Mouse (Mus musculus) lung, adult 2 months (tissue): Measurements from ENCODE around the gene Dmwd. TPM values are rescaled to one million over a fixed set of nuclear protein-coding genes. Genes with fewer than 3 reads are reported as not detected.

Experiments used
- DNase-seq: peaks from one replicate; pipeline ENCODE4 v3.0.0; 2022
- H3K4me1 ChIP-seq: fragments of 200-500 bp; 2 replicates; pipeline ENCODE4 v1.6.1; 2011; ENCODE audit warnings: low read length; ENCODE audit not compliant: control insufficient read depth, insufficient read depth
- H3K4me3 ChIP-seq: fragments of 200-500 bp; replicated peaks from 2 replicates; pipeline ENCODE3; 2011; ENCODE audit warnings: low read depth, mild to moderate bottlenecking, control low read depth, low read length; ENCODE audit errors: extremely low read depth
- CTCF ChIP-seq: fragments of 200-500 bp; IDR thresholded peaks from 2 replicates; pipeline ENCODE4 v1.5.1; 2011; ENCODE audit warnings: mild to moderate bottlenecking, low read length, control low read depth; ENCODE audit not compliant: insufficient read depth
- POLR2A ChIP-seq: fragments of 200-500 bp; IDR thresholded peaks from 2 replicates; pipeline ENCODE4 v1.6.1; 2011; ENCODE audit warnings: low read depth, mild to moderate bottlenecking, control low read depth, low read length, borderline replicate concordance; ENCODE audit errors: extremely low read depth
- WGBS: fragments of 180-500 bp; shearing (Covaris S2); methylation state at CpG from one replicate; pipeline ENCODE4 v1.1.7; 2018; 5-methylcytosine and 5-hydroxymethylcytosine counted together
- polyA plus RNA-seq: library from polyadenylated mRNA; depleted of rRNA; stranded (reverse); fragments of >200 nt; gene quantifications from 2 replicates; pipeline ENCODE4 v1.2.3, GENCODE M21; 2012

The Dmwd gene
- polyA plus RNA-seq, 1 experiment = 101 TPM

- H3K4me1 ChIP-seq = 0 out of 2 replicates have a peak, but pooled peaks cover 4% of the 10 kb centered on the region
- TF ChIP-seq CTCF (no peak), POLR2A (no peak)
- WGBS = 79% methylated on average over 1 of the region's 1 CpGs
- no peak for DNase-seq
- H3K4me3 ChIP-seq = no peak overlapping the region
Observed at GRCm38 (mm10) chr7:19100290-19100689, 24.3 kb downstream of the Dmwd start.

DNA sequence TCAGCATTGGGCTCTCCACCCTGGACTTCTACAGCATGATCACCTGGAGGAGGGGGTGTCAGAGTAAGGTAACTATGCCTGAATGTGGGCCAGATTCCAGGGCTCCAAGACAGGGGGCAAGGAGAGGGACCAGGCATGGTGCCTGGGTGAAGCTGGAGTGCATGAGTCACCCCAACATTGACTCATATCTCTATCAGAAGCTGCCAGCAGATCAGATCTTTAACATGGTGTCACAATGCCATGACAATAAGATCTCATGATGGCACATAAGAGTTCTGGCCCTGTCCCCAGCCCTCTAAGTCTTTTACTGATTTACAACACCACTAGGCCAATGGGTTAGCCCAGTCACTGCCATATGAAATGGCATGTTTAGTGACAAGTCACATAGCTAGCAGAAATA is 27.7 kb downstream of the Dmwd start:
- no peak for DNase-seq
- Histone ChIP-seq H3K4me1 (no peaks in the 10 kb centered on the region), H3K4me3 (no peak overlapping the region)
- no peak for TF ChIP-seq POLR2A
- TF ChIP-seq CTCF = no peak

DNA sequence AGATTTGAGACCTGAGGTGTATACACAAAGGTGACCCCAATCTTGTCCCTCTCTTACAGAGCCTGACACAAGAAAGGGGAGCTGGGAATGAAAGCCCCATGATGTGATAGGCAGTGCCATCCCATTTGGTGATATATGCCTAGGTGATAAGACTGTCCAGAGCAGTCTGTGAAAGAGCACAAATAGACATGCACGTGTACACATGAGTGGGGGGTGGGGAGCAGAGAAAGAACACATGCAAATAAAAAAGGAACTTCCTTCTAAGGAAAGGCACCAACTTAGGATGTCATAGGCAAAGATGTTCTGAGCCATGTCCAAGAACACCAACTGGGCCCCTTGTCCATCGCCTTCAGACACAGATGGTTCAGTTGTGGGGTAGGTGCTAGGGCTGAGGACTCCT is 28.5 kb downstream of the Dmwd start:
- DNase-seq = no peak
- H3K4me3 ChIP-seq = no peak overlapping the region
- TF ChIP-seq CTCF (no peak), POLR2A (no peak)
- 68% methylated on average over 2 of the region's 2 CpGs for WGBS
- H3K4me1 ChIP-seq = no peaks in the 10 kb centered on the region

DNA sequence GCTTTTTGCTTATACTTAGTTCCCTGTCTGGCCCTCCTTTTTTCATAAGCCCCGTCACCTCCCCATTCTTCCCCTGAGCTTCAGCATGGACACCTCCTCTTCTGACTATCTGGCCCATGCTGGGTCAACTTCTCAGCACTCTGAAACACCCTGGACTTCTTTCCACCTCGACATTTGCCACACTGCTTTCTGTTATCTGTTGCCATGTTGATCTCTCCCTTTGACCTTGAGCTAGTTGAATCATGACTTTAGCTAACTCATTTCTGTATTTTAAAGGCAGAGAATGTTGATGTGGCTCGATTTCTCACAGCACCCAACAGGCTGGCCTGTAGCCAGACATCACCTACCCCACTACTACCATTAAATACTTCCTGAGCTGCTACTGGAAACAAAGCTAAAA is 31.4 kb downstream of the Dmwd start:
- Histone ChIP-seq H3K4me1 (no peaks in the 10 kb centered on the region), H3K4me3 (no peak overlapping the region)
- no peak for TF ChIP-seq CTCF
- TF ChIP-seq POLR2A = no peak
- DNase-seq = no peak
- WGBS = 55% methylated on average over 3 of the region's 3 CpGs

DNA sequence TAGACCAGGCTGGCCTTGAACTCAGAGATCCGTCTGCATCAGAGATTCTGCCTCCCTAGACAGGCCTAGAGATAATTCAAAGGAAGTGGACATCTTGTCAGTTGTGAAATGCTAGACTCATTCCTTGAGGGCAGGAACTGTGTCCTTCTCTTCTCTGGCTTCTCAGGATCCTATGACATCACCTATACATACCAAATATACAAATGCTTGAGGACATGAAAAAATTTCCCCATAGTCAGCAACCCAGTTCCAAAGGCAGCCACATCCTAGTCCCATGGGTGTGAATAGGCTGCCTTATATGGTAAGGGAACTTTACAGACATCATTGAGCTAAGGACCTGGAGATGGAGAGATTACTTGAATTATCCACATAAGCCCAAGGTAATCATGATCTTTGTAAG is 33.5 kb downstream of the Dmwd start:
- H3K4me1 ChIP-seq = no peaks in the 10 kb centered on the region
- WGBS = 95% methylated on average over 1 of the region's 1 CpGs
- H3K4me3 ChIP-seq = no peak overlapping the region
- TF ChIP-seq CTCF (no peak), POLR2A (no peak)
- no peak for DNase-seq

DNA sequence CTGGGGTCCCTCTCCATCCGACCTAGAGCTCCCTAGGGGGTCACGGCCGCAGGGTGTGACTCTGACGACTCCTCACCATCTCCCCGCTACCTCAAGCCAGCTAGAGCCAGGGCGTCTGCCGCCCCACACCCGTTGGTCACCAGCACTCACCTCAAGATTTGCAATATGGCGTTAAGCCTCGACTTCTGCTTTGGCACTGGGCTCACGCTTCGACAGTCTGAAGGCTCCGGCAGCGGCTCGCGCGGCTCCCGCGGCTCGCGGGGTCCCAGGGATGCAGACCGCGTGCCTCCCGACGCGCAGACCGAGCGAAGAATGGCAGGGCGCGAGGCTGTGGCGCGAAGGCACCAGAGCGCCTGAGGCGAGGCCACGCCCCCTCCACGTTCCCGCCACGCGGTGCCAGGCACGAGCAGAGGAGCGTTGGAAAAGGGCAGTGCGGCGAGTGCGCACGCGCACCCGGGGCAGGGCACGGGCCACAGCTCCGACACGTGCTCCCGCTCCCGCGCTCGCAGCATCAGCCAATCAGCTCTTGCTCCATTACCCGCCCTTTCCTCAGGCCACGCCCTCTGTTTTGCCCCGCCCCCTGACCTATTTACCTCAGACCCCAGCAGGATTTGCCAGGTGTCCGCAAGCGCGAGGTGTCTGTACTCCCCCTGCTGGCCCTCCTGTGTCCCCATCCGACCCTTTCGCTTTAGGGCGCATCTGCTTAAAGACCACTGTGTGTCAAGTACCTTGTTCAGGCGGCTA is 42.2 kb downstream of the Dmwd start, which contains the start of gene Gm4969:
TSS of gene Gm4969 (minus strand) at position 341 of the 744 bp plus-strand sequence.
- no peak within 1 kb of the TSS for H3K4me3 ChIP-seq
- 27% methylated on average over 64 of the region's 64 CpGs for WGBS
- TF ChIP-seq CTCF (no peak), POLR2A (no peak)
- peaks cover 10% of the 10 kb centered on the region for H3K4me1 ChIP-seq
- peak; percentile 34 for DNase-seq

DNA sequence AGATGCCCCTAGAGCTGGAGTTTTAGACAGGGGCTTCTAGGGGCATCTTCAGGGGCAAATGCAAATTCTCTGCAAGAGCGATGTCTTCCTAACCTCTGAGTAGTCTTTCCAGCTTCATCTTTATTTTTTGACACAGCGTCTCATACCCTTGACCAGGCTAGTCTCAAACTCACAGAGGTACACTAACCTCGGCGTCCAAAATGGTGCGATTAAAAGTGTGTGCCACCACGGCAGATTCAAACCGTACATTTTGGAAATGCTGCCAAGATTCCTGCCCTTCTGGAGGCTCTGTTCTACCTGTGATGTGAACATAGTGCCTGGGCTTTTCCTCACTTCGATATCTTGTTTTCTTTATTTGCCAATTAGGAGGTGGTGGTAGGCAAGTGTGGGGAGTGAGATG is 43.1 kb downstream of the Dmwd start:
- WGBS = 91% methylated on average over 8 of the region's 8 CpGs
- Histone ChIP-seq H3K4me1 (peaks cover 10% of the 10 kb centered on the region), H3K4me3 (no peak overlapping the region)
- TF ChIP-seq CTCF (no peak), POLR2A (no peak)
- no peak for DNase-seq

DNA sequence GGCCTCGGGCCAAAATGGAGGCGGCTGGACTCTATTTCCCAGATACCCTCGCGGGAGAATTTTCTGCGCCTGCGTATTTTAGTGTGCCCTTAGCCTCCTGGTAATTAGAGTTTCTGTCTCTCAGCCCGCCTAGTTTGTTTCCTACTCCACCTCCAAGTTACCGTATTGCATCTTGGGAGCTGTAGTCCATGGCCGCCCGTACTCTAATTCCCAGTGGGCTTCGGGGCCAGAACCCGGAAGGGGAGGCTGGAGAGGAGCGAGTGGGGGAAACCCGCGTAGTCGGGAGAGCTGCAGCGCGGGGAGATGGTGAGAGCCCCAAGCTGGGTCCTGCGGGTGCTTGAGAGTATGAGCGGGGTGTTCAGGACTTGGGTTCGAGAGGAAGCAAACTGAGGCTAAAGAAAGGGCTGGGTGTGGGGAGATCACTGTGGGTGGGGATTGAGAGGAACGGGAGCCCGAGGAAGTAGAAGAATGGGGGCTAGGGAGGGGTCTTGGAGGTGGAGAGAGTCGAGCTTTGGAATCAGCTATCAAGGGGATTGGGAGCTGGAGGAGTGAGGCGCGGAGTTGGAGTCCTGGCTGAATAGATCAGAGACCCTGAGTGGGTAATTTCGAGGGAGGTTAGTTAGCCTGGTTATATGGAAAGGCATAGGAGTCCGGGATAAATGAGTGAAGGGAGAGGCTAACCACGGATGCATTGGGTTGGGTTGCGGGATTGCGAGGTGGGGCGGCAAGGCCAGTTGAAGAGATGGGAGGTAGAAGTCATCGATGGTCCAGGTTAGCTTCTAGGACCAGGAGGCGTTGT is 43.8 kb downstream of the Dmwd start, which contains the start of gene Fbxo46:
TSS of gene Fbxo46 (plus strand) at position 229 of the 799 bp plus-strand sequence.
- H3K4me3 ChIP-seq = peak within 1 kb of the TSS; percentile 92
- peaks cover 10% of the 10 kb centered on the region for H3K4me1 ChIP-seq
- DNase-seq = peak; percentile 90
- TF ChIP-seq POLR2A = peak; percentile 95
- TF ChIP-seq CTCF = no peak
- WGBS = 1% methylated on average over 34 of the region's 34 CpGs

DNA sequence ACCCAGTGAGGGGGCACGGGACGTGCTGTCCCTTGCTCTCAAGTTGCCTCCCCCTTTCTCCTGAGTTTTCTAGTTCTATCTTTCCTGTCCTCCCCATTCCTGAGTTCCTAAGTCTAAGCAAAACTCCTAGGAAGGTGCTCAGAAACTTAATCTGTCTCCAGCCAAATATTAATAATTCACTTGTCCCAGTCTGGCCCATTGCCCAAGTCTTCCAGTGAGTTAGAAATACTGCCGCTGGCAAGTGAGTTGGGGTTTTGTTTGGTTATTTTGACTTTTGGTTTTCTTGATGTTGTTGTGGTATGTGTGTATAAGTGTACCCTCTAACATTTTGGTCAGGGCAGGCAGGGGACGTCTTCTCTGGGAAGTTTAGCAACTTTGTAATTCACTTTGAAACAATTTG is 45.7 kb downstream of the Dmwd start:
- 74% methylated on average over 4 of the region's 4 CpGs for WGBS
- no peak overlapping the region for H3K4me3 ChIP-seq
- DNase-seq = no peak
- TF ChIP-seq POLR2A (no peak), CTCF (no peak)
- peaks cover 10% of the 10 kb centered on the region for H3K4me1 ChIP-seq
